In genomic region chr3:89089882-89090591, GRCm38 (mm10) we compare ENCODE assay signal across 7 mouse cellular contexts. TPM values are rescaled to one million over a fixed set of nuclear protein-coding genes. Genes with fewer than 3 reads are reported as not detected.
DNase-seq lines count a peak whose midpoint lies in the region; ATAC-seq and TF ChIP-seq lines count a peak whose summit lies in the region.

No protein-coding gene starts in this region.

- no peaks in the 10 kb centered on the region; the same call in 1 of the 2 replicates for H3K4me1 ChIP-seq in embryonic facial prominence, embryonic 11.5 days (ENCODE audit: control insufficient read depth, insufficient read depth, low read length)
- peaks cover 11% of the 10 kb centered on the region; the same call in 1 of the 2 replicates for H3K4me1 ChIP-seq in intestine, postnatal 0 days (replicated peaks; ENCODE audit: control insufficient read depth, insufficient read depth, low read length)
- peaks cover 59% of the 10 kb centered on the region for H3K4me1 ChIP-seq in midbrain, embryonic 10.5 days
- H3K4me1 ChIP-seq in small intestine, adult 2 months (ENCODE audit: control insufficient read depth, insufficient read depth, insufficient read length, low read length) = peaks cover 20% of the 10 kb centered on the region

- H3K4me2 ChIP-seq in embryonic facial prominence, embryonic 11.5 days (ENCODE audit: low read depth, low read length) = peak overlapping the region; percentile 100
- H3K4me2 ChIP-seq in intestine, postnatal 0 days (replicated peaks; ENCODE audit: low read depth) = peak overlapping the region; percentile 100

- H3K4me3 ChIP-seq in embryonic facial prominence, embryonic 11.5 days (ENCODE audit: low read depth, low read length) = peak overlapping the region; percentile 61
- peak overlapping the region; percentile 64 for H3K4me3 ChIP-seq in intestine, postnatal 0 days (ENCODE audit: low read depth, low read length)
- peak overlapping the region; percentile 79 for H3K4me3 ChIP-seq in midbrain, embryonic 10.5 days
- peak overlapping the region; percentile 80 for H3K4me3 ChIP-seq in small intestine, adult 2 months (ENCODE audit: low read depth, low read length)

- intact Hi-C loops in left cerebral cortex, postnatal 36 days (cut with DNase I) = loop anchor here (5.0 kb wide), 2 partner anchors 67 to 122 kb away; no protein-coding TSS in a partner anchor

- H3K9me3 ChIP-seq in embryonic facial prominence, embryonic 11.5 days (replicated peaks; ENCODE audit: control insufficient read depth, low read length) = no peaks in the 10 kb centered on the region
- H3K9me3 ChIP-seq in intestine, postnatal 0 days (ENCODE audit: control insufficient read depth) = no peaks in the 10 kb centered on the region
- no peaks in the 10 kb centered on the region for H3K9me3 ChIP-seq in midbrain, embryonic 10.5 days (replicated peaks)

- peak; percentile 91 for DNase-seq in adrenal gland, postnatal 14 days
- peak; percentile 89 for DNase-seq in embryonic facial prominence, embryonic 11.5 days (ENCODE audit: low spot score)
- DNase-seq in gonadal fat pad, adult 2 months (ENCODE audit: low read depth) = peak; percentile 71
- DNase-seq in left cerebral cortex, postnatal 36 days (ENCODE audit: low spot score in 2 of 2) = peak; percentile 86 to 90
- DNase-seq in midbrain, embryonic 10.5 days (ENCODE audit: low spot score) = peak; percentile 78

- peak; percentile 87; the same call in 1 of the 2 replicates for TF ChIP-seq POLR2A in small intestine, adult 2 months (IDR thresholded peaks at IDR 0.05; ENCODE audit: low read depth, low read length)

- peak overlapping the region; percentile 74 for H3K9ac ChIP-seq in embryonic facial prominence, embryonic 11.5 days (replicated peaks; ENCODE audit: low read length)
- H3K9ac ChIP-seq in intestine, postnatal 0 days (ENCODE audit: low read depth, low read length) = peak overlapping the region; percentile 76

- peak overlapping the region; percentile 28; the same call in 1 of the 2 replicates for H3K27ac ChIP-seq in embryonic facial prominence, embryonic 11.5 days (replicated peaks; ENCODE audit: low read depth, low read length)
- peak overlapping the region; percentile 92 for H3K27ac ChIP-seq in intestine, postnatal 0 days (ENCODE audit: low read depth, low read length)
- H3K27ac ChIP-seq in midbrain, embryonic 10.5 days (replicated peaks) = peak overlapping the region; percentile 89
- peak overlapping the region; percentile 60 for H3K27ac ChIP-seq in small intestine, adult 2 months (ENCODE audit: insufficient read depth, low read depth, low read length)

- under 1% methylated on average over 40 of the region's 40 CpGs for WGBS in embryonic facial prominence, embryonic 11.5 days
- under 1% methylated on average over 39 of the region's 40 CpGs for WGBS in intestine, postnatal 0 days
- WGBS in midbrain, embryonic 10.5 days = under 1% methylated on average over 40 of the region's 40 CpGs
- WGBS in small intestine, adult 2 months = under 1% methylated on average over 40 of the region's 40 CpGs

- TF ChIP-seq CTCF in intestine, postnatal 0 days (IDR thresholded peaks at IDR 0.05; ENCODE audit: low read depth) = no peak
- TF ChIP-seq CTCF in small intestine, adult 2 months (IDR thresholded peaks at IDR 0.05; ENCODE audit: extremely low read depth, insufficient read length, insufficient replicate concordance, low read depth, low read length) = no peak

- H3K27me3 ChIP-seq in embryonic facial prominence, embryonic 11.5 days (ENCODE audit: control insufficient read depth, insufficient read depth, low read length) = peaks cover 9% of the 10 kb centered on the region
- H3K27me3 ChIP-seq in intestine, postnatal 0 days (replicated peaks; ENCODE audit: control insufficient read depth, insufficient read depth, low read length) = no peaks in the 10 kb centered on the region
- H3K27me3 ChIP-seq in midbrain, embryonic 10.5 days (ENCODE audit: low read depth, poor library complexity, severe bottlenecking) = peaks cover 70% of the 10 kb centered on the region
- peaks cover 12% of the 10 kb centered on the region for H3K27me3 ChIP-seq in small intestine, adult 2 months (ENCODE audit: control insufficient read depth, insufficient read depth, low read length)

- H3K36me3 ChIP-seq in embryonic facial prominence, embryonic 11.5 days (replicated peaks; ENCODE audit: control insufficient read depth, insufficient read depth, low read depth, low read length) = no peaks in the 10 kb centered on the region
- peaks cover 16% of the 10 kb centered on the region; the same call in 1 of the 2 replicates for H3K36me3 ChIP-seq in intestine, postnatal 0 days (ENCODE audit: control insufficient read depth, insufficient read depth)
- H3K36me3 ChIP-seq in midbrain, embryonic 10.5 days = peaks cover 42% of the 10 kb centered on the region
- peaks cover 12% of the 10 kb centered on the region; the same call in 1 of the 2 replicates for H3K36me3 ChIP-seq in small intestine, adult 2 months (ENCODE audit: control insufficient read depth, insufficient read depth, low read length)

- ATAC-seq in embryonic facial prominence, embryonic 11.5 days (replicated peaks; ENCODE audit: insufficient number of reproducible peaks, low FRiP score, low TSS enrichment, low read depth) = peak; percentile 61
- ATAC-seq in intestine, postnatal 0 days = peak; percentile 88

RNA-seq across cellular contexts. Expression of gene Rusc1, which starts 3.1 kb away (rescaled TPM):
- total RNA-seq in adrenal gland, postnatal 14 days (2021) = 19.8 and 21.5 TPM in 2 replicates
- polyA plus RNA-seq in embryonic facial prominence, embryonic 11.5 days (2014; fragmentation: Nextera tagmentation; extraction: Ambion mirVana) = 14.4 and 18.0 TPM in 2 replicates
- 38.4 and 45.6 TPM in 2 replicates for polyA plus RNA-seq in gonadal fat pad, adult 2 months (2012; rRNA removed)
- polyA plus RNA-seq in intestine, postnatal 0 days (2015; fragmentation: Nextera tagmentation; extraction: Ambion mirVana) = 29.0 and 32.5 TPM in 2 replicates
- 100 to 1,000 TPM; 185 to 202 TPM for total RNA-seq in left cerebral cortex, postnatal 36 days (2021)
- polyA plus RNA-seq in midbrain, embryonic 10.5 days (2016; fragmentation: Nextera tagmentation; extraction: Ambion mirVana) = 18.2 and 26.1 TPM in 2 replicates
- polyA plus RNA-seq in small intestine, adult 2 months (2012; rRNA removed) = 26.9 and 45.2 TPM in 2 replicates

RNA-seq across cellular contexts. Expression of gene Gm43738, which starts 10.9 kb away (rescaled TPM):
- not detected in 2 replicates for total RNA-seq in adrenal gland, postnatal 14 days (2021)
- polyA plus RNA-seq in embryonic facial prominence, embryonic 11.5 days (2014; fragmentation: Nextera tagmentation; extraction: Ambion mirVana) = not detected in 2 replicates
- not detected in 2 replicates for polyA plus RNA-seq in gonadal fat pad, adult 2 months (2012; rRNA removed)
- polyA plus RNA-seq in intestine, postnatal 0 days (2015; fragmentation: Nextera tagmentation; extraction: Ambion mirVana) = not detected in 2 replicates
- total RNA-seq in left cerebral cortex, postnatal 36 days (2021) = under 1 TPM; 0.15 to 0.43 TPM
- not detected in 2 replicates for polyA plus RNA-seq in midbrain, embryonic 10.5 days (2016; fragmentation: Nextera tagmentation; extraction: Ambion mirVana)
- polyA plus RNA-seq in small intestine, adult 2 months (2012; rRNA removed) = not detected in 2 replicates

RNA-seq across cellular contexts. Expression of gene Fdps, which starts 11.7 kb away (rescaled TPM):
- total RNA-seq in adrenal gland, postnatal 14 days (2021) = 99.6 and 157 TPM in 2 replicates
- polyA plus RNA-seq in embryonic facial prominence, embryonic 11.5 days (2014; fragmentation: Nextera tagmentation; extraction: Ambion mirVana) = 299 and 334 TPM in 2 replicates
- polyA plus RNA-seq in gonadal fat pad, adult 2 months (2012; rRNA removed) = 187 and 221 TPM in 2 replicates
- polyA plus RNA-seq in intestine, postnatal 0 days (2015; fragmentation: Nextera tagmentation; extraction: Ambion mirVana) = 138 and 154 TPM in 2 replicates
- 10 to 100 TPM; 79.8 to 94.6 TPM for total RNA-seq in left cerebral cortex, postnatal 36 days (2021)
- 366 and 381 TPM in 2 replicates for polyA plus RNA-seq in midbrain, embryonic 10.5 days (2016; fragmentation: Nextera tagmentation; extraction: Ambion mirVana)
- 47.8 and 81.3 TPM in 2 replicates for polyA plus RNA-seq in small intestine, adult 2 months (2012; rRNA removed)

RNA-seq across cellular contexts. Expression of gene Pklr, which starts 45.9 kb away (rescaled TPM):
- total RNA-seq in adrenal gland, postnatal 14 days (2021) = 1.6 and 15.1 TPM in 2 replicates
- polyA plus RNA-seq in embryonic facial prominence, embryonic 11.5 days (2014; fragmentation: Nextera tagmentation; extraction: Ambion mirVana) = 1.5 and 2.0 TPM in 2 replicates
- polyA plus RNA-seq in gonadal fat pad, adult 2 months (2012; rRNA removed) = 6.5 and 10.3 TPM in 2 replicates
- 91.8 and 103 TPM in 2 replicates for polyA plus RNA-seq in intestine, postnatal 0 days (2015; fragmentation: Nextera tagmentation; extraction: Ambion mirVana)
- not detected for total RNA-seq in left cerebral cortex, postnatal 36 days (2021)
- polyA plus RNA-seq in midbrain, embryonic 10.5 days (2016; fragmentation: Nextera tagmentation; extraction: Ambion mirVana) = 4.1 and 5.9 TPM in 2 replicates
- 264 and 580 TPM in 2 replicates for polyA plus RNA-seq in small intestine, adult 2 months (2012; rRNA removed)

Comparison
In these comparisons a context has a peak if more than half of its experiments do, and no peak if none do; other contexts are left out.
1. Peak in every context shown above with its lines: DNase-seq, ATAC-seq, H3K4me3 ChIP-seq and H3K27ac ChIP-seq.
2. H3K27ac ChIP-seq: peak in every context shown above with its lines; median percentile 92 in intestine, postnatal 0 days; 89 in midbrain, embryonic 10.5 days; 60 in small intestine, adult 2 months; 28 in embryonic facial prominence, embryonic 11.5 days.